Mouse (Mus musculus) spleen, embryonic (tissue): ENCODE data around the gene Cd9.

ENCODE experiments used
- CTCF ChIA-PET: fragments of 350-600 bp; sonication (Branson Sonifier 250); formaldehyde crosslinking; loops from one replicate; lab custom pipeline; 2022; lab: Charles Lee

Gene Cd9

DNA sequence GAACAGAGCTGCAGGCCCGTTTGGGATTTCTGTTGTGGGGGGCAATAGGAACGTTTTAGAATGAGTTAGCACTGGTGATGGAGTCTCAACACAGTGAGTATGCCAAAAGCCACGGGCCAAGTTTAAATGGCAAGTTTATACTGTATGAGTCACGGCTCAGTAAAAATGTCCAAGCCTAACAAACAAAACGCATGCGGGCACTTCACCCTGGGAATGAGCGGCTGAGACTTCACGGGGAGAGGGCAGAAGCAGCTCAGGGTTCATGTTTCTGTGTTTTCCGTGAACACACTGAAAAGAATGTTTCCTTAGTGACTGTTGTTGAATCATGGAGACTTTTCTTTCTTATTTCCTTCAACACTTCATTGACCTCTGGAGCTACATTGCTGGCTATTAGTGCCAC, 81.3 kb downstream of the Cd9 start:
- CTCF ChIA-PET = no interaction called here

DNA sequence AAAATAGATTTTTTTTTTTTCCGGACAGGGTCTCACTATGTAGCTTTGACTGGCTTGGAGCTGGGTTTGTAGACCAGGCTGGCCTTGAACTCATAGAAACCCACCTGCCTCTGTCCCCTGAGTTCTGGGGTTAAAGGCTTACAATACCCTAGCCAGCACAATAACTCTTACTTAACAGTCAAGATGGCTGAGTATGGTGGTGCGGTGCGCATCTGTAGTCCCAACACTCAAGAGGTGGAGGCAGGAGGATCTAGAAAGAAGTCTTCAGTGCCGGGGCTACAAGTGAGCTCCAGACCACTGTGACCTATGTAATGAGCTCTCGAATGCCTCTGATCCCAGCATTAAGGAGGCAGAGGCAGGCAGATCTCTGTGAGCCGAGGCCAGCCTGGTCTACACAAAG, 82.9 kb downstream of the Cd9 start:
- CTCF ChIA-PET = no interaction called here

DNA sequence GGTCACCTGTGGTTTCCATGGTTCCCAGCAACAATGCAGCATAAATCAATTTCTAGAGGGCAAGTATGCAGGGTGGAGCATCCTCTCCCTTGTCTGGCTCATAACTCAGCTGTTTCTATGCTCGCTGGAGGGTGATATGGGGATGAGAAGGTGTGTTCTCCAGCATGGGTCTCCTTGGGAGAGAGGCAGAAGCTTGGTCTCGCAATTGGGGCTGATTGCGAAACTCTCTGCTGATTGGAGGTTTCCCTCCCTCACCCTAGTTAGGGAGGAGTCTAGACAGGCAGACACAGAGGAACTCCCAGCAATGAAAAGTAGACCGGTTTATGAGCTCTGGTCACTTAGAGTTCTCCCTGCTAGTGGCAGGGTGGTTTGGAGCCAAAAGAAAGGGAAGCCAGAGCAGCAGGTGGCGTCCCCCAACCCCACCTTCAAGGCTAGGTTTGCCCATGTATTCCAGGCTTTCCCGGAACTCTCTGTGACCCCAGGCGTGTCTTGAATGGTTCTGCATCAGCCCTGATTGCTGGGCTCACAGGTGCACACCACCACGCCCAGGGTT, 83.5 kb downstream of the Cd9 start:
- CTCF ChIA-PET = interaction anchor here (1.2 kb wide), 1 partner anchor 14 kb away, joined by 3 read pairs; no protein-coding TSS in a partner anchor

DNA sequence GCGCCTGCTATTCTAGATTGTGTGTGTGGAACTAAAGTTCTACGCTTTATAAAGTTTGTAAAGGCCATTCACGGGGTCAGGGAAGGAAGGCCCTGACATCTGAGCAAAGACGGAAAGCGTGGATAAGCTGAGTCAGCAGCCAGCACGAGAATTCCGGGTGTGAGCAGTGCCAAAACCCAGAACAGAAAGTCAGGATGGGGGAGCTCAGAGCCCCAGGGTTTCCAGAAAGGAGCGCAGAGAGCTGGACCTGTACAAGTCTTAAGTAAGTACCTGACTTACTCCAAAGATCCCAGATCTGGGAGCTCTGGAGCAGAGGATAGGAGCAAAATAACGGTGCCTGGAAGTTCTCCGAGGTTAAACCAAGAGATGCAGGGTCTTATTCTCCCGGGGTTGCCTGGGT, 84.0 kb downstream of the Cd9 start:
- CTCF ChIA-PET = interaction anchor here (1.2 kb wide), 1 partner anchor 15 kb away, joined by 3 read pairs; no protein-coding TSS in a partner anchor
